Mouse (Mus musculus): ENCODE measurements around the gene Gypa.

DNA sequence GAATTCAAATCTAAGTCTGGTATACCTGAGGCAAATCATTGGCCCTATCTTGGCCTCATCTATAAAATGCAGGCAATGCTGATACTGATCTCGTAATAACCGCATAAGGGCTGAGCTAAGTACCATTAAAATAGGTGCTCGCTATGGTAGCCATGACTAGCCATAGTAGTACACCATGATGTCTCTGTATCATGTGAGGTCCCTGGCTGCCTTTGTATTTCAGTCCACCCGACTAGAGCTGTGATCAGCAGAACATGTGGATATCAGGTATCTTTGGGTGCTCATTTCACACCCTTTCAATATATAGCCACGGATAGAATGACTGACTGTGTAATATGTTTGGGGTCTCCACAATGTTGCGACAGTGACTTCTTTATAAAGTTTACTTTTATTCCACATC, 1.9 kb downstream of the Gypa start:
- TF ChIP-seq CTCF (IDR thresholded peaks at IDR 0.05; ENCODE audit: low read depth, low read length) (no peak), TAL1 (conservative IDR thresholded peaks at IDR 0.05; ENCODE audit: low read depth, low read length) (no peak), POLR2AphosphoS5 (IDR thresholded peaks at IDR 0.05; ENCODE audit: insufficient replicate concordance, low read depth, low read length) (no peak), GATA1 (IDR thresholded peaks at IDR 0.05; ENCODE audit: borderline replicate concordance, low read length) (no peak), GATA2 (IDR thresholded peaks at IDR 0.05; ENCODE audit: borderline replicate concordance, low read depth, low read length) (no peak)

Measured in G1E (cell line).